Mouse (Mus musculus) limb, embryonic 14.5 days (tissue): ENCODE measurements around the gene Wdr70. TPM values are rescaled to one million over a fixed set of nuclear protein-coding genes. Genes with fewer than 3 reads are reported as not detected.

Source experiments
- ATAC-seq: fragments of 200-750 bp; cut with Nextera tagmentation; 2 replicates; pipeline ENCODE4 v1.8.0; 2017; ENCODE audit warnings: low read depth, moderate number of reproducible peaks, moderate TSS enrichment; ENCODE audit not compliant: low FRiP score
- DNase-seq: peaks from one replicate; pipeline ENCODE4 v3.0.0-alpha.2; 2015; ENCODE audit warnings: low spot score
- H3K27ac ChIP-seq: fragments of 300-500 bp; sonication (generic); replicated peaks from 2 replicates; pipeline ENCODE4 v1.5.1; 2014; ENCODE audit warnings: low read depth, mild to moderate bottlenecking, low read length, moderate library complexity, mixed read lengths
- H3K27me3 ChIP-seq: fragments of 300-500 bp; sonication (generic); 2 replicates; pipeline ENCODE4 v1.6.1; 2014; ENCODE audit warnings: low read length, mixed read lengths; ENCODE audit not compliant: control insufficient read depth, insufficient read depth
- H3K36me3 ChIP-seq: fragments of 300-500 bp; sonication (generic); 2 replicates; pipeline ENCODE4 v1.6.1; 2014; ENCODE audit warnings: mild to moderate bottlenecking, low read length, moderate library complexity, mixed read lengths; ENCODE audit not compliant: control insufficient read depth, insufficient read depth
- H3K4me1 ChIP-seq: fragments of 300-500 bp; sonication (generic); 2 replicates; pipeline ENCODE4 v1.6.1; 2014; ENCODE audit warnings: antibody characterized with exemption, low read length, mixed read lengths; ENCODE audit not compliant: control insufficient read depth, insufficient read depth
- H3K4me2 ChIP-seq: fragments of 300-500 bp; sonication (generic); replicated peaks from 2 replicates; pipeline ENCODE4 v1.6.1; 2014; ENCODE audit warnings: low read depth, mild to moderate bottlenecking, low read length, moderate library complexity; ENCODE audit not compliant: severe bottlenecking
- H3K4me3 ChIP-seq: fragments of 300-500 bp; sonication (generic); replicated peaks from 2 replicates; pipeline ENCODE4 v1.5.1; 2014; ENCODE audit warnings: low read length
- H3K9ac ChIP-seq: fragments of 300-500 bp; sonication (generic); 2 replicates; pipeline ENCODE4 v1.6.1; 2014; ENCODE audit warnings: mild to moderate bottlenecking, low read depth, low read length, moderate library complexity; ENCODE audit not compliant: severe bottlenecking
- H3K9me3 ChIP-seq: fragments of 300-500 bp; sonication (generic); 2 replicates; pipeline ENCODE4 v1.6.1; 2016; ENCODE audit warnings: low read length; ENCODE audit not compliant: control insufficient read depth
- POLR2A ChIP-seq: fragments of 200-500 bp; IDR thresholded peaks from 2 replicates; pipeline ENCODE4 v1.8.0; 2012; ENCODE audit warnings: inconsistent platforms, mild to moderate bottlenecking, moderate library complexity, borderline replicate concordance; ENCODE audit not compliant: insufficient read depth, insufficient read length; ENCODE audit errors: extremely low read depth
- whole genome bisulfite sequencing: fragments of 180-500 bp; shearing (Covaris S2); extraction: QIAGEN DNeasy Blood & Tissue Kit; methylation state at CpG from one replicate; pipeline ENCODE4 v1.1.7; 2014; 5-methylcytosine and 5-hydroxymethylcytosine counted together
- polyA plus RNA-seq, 2 experiments: library from polyadenylated mRNA; depleted of rRNA in 1 of 2; stranded (reverse) in 1 of 2; unstranded in 1 of 2; fragments of >200 nt; fragmentation: Nextera tagmentation in 1 of 2; extraction: Ambion mirVana in 1 of 2; gene quantifications; 2 replicates each; pipeline versions ENCODE4 v1.2.1 to v1.2.3; 2012 to 2014

Gene Wdr70
- polyA plus RNA-seq (2012; rRNA removed) (29.4 and 36.4 TPM in 2 replicates), polyA plus RNA-seq (2014; fragmentation: Nextera tagmentation; extraction: Ambion mirVana) (50.4 and 51.7 TPM in 2 replicates)

DNA sequence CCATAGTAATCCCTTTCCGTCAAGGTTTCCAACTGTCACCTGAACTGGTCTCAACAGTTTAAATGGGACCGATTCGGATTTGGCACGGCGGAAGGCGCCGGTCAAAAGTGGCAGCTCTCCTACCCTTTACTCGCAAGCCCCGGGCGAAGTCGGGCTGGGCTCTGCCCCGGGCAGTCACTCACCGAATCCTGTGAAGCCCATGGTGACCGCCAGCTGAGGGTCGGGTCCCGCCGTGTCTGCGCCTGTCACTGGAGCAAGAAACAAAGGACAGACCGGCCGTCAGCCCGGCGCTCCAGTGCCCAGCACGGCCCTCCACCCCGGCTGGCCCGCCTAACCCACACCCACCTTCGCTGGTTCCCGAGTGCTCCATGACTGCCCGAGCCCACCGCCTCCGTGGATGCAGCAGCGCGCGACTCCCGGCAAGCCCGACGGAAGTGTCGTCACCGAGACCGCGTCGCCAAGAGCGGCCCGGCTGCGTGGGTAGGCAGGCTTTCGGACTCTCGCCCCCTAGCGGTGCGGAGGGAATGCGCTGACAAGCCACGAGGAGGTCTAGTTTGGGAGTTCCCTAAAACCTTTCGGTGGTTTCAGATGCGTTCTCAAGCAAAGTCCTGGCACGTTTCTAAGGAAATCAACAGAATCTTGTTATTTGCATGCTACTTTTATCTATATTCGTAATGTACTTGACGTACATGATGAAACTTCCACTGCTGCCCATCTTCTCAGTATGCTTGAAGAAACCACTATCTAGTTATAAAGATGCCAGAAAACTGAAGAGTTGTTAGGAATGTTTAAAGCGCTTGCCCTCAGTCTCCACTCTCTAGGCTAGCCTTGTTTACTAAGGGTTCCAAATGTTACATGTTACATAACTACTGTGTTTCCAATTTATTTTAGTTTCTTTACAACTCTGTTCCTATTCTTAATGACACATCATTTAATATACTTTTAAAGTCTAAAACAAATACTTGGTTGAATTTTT, at the start of gene Wdr70:
Wdr70 (minus strand) TSS at position 436 of the 976 bp plus-strand sequence.
- Histone ChIP-seq H3K4me1 (no peaks in the 10 kb centered on the region), H3K9me3 (no peaks in the 10 kb centered on the region), H3K9ac (peak within 1 kb of the TSS; percentile 85), H3K36me3 (peaks cover 23% of the 10 kb centered on the region), H3K27me3 (no peaks in the 10 kb centered on the region), H3K27ac (0 out of 2 replicates have a peak within 1 kb of the TSS, but pooled peaks have one; percentile 26), H3K4me2 (peak within 1 kb of the TSS; percentile 57), H3K4me3 (peak within 1 kb of the TSS; percentile 82)
- DNase-seq (peak; percentile 89), ATAC-seq (peak; percentile 95)
- 0 out of 2 replicates have a peak, but pooled peaks have one; percentile 20 for TF ChIP-seq POLR2A
- WGBS: 3% methylated on average over 56 of the region's 56 CpGs

DNA sequence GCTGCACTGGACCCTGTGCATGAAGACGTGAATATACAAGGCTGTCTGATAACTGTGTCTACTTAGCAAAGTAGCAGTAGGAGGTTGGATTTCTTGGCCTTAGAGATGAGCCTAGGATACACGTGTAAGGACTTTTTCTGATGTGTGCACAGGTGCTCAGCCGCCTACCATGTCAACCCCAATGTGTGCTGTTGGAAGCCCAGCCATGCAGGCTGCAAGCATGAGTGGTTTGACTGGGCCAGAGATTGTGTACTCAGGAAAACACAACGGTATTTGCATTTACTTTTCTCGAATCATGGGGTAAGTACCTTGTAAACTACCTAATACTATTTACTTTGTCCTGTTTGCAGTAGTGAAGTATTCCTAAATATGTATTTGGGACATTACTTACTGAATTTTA, 36.6 kb upstream of the Wdr70 start:
- no peak overlapping the region for H3K9ac ChIP-seq
- DNase-seq (no peak), ATAC-seq (no peak)
- H3K27me3 ChIP-seq: no peaks in the 10 kb centered on the region
- H3K4me2 ChIP-seq: no peak overlapping the region
- H3K4me1 ChIP-seq: no peaks in the 10 kb centered on the region
- no peak for TF ChIP-seq POLR2A
- peaks cover 95% of the 10 kb centered on the region for H3K36me3 ChIP-seq
- H3K4me3 ChIP-seq: no peak overlapping the region
- H3K27ac ChIP-seq: no peak overlapping the region
- 87% methylated on average over 5 of the region's 5 CpGs for WGBS
- no peaks in the 10 kb centered on the region for H3K9me3 ChIP-seq

DNA sequence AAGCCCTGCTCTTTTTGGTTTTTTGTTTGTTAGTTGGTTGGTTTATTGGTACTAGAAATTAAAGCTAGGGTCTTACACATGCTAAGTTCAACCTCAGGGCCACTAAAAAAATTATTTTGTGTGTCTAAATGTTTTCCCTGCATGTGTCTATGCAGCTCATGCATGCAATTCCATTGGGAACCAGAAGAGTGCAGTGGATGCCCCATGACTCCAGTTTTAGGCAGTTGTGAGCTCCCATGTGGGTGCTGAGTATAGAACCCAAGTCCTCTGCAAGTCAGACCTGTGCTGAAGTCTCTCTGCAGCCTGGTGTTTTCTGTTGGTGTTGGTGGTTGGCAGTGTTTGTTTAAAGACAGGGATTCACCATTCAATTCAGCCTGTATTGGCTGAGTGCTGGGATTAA, 32.8 kb upstream of the Wdr70 start:
- DNase-seq (no peak), ATAC-seq (no peak)
- no peak overlapping the region for H3K9ac ChIP-seq
- TF ChIP-seq POLR2A: no peak
- H3K27ac ChIP-seq: no peak overlapping the region
- no peak overlapping the region for H3K4me3 ChIP-seq
- H3K9me3 ChIP-seq: no peaks in the 10 kb centered on the region
- H3K4me2 ChIP-seq: no peak overlapping the region
- H3K4me1 ChIP-seq: no peaks in the 10 kb centered on the region
- H3K36me3 ChIP-seq: peaks cover 90% of the 10 kb centered on the region
- no peaks in the 10 kb centered on the region for H3K27me3 ChIP-seq

DNA sequence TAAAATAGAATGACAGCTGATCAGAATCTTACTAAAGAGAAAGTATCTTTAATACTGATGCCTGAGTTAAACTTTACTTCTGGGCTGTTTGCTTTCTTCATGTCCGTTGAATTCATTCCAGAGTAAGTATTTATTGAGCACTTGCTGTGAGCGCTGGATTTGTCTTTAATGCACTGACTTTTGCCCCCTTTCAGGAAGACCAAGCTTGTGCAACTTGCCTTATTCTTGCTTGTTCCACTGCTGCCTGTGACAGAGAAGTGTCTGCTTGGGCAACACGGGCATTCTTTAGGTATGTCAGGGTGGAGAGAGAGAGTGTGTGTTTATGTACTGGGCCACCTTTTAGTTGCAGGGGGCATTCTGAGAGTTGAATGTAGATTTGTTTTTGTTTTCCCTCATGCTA, 32.3 kb upstream of the Wdr70 start:
- Histone ChIP-seq H3K9me3 (no peaks in the 10 kb centered on the region), H3K4me1 (no peaks in the 10 kb centered on the region), H3K4me2 (no peak overlapping the region), H3K9ac (no peak overlapping the region), H3K27me3 (no peaks in the 10 kb centered on the region), H3K4me3 (no peak overlapping the region), H3K36me3 (peaks cover 90% of the 10 kb centered on the region), H3K27ac (no peak overlapping the region)
- ATAC-seq (no peak), DNase-seq (no peak)
- 95% methylated on average over 3 of the region's 3 CpGs for WGBS
- no peak for TF ChIP-seq POLR2A

DNA sequence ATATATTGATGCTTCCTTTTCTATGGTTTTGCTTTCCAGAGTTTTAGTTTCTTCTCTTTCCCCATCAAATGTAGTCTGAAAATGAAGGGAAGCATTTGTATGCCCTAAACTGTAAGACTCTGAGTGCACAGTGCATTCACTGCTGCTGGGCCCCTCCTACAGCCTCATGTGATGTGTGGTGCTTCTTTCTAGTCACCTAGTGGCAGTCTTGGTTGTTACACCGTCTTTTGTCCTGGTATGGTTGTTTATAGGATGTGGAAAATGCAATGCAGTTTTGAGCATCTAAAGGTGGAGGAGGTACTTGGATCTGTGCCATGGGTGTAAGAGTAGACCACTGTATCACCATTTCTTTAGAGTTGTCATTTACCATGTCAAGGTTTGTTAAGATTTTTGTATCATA, 30.3 kb upstream of the Wdr70 start:
- 63% methylated on average over 1 of the region's 1 CpGs for WGBS
- Histone ChIP-seq H3K4me3 (no peak overlapping the region), H3K9ac (no peak overlapping the region), H3K9me3 (no peaks in the 10 kb centered on the region), H3K27me3 (no peaks in the 10 kb centered on the region), H3K27ac (no peak overlapping the region), H3K4me2 (no peak overlapping the region), H3K36me3 (peaks cover 79% of the 10 kb centered on the region), H3K4me1 (no peaks in the 10 kb centered on the region)
- no peak for ATAC-seq
- TF ChIP-seq POLR2A: no peak
- DNase-seq: no peak
